Mouse (Mus musculus): ENCODE results near the gene Pfdn2. TPM values are rescaled to one million over a fixed set of nuclear protein-coding genes. Genes with fewer than 3 reads are reported as not detected.

Gene Pfdn2
- polyA plus RNA-seq, 1 experiment from 2014 or later = 134 TPM

DNA sequence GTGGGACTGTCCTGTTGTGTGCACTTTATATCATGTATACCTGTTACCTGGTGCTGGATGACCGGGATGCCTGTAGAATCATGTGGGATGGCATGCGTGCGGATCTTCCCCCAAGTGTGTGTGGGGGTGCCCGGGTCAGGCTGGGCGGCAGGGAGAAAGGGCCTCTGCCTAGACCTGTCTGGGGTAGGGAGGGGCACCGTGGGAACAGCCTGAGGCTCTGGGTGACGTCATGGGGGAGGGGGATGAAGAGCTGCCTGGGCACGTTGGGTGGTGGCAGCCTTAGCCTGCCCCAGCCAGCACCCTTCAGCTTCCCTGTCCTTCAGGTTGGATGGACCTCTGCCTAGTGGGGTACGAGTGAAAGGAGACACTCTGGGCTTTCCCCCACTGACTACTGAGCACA is 38.9 kb downstream of the Pfdn2 start:
- H3K4me1 ChIP-seq = peaks cover 2% of the 10 kb centered on the region; the same call in 1 of the 2 replicates
- H3K4me3 ChIP-seq = no peak overlapping the region
- H3K36me3 ChIP-seq = no peaks in the 10 kb centered on the region
- ATAC-seq (ENCODE audit: low FRiP score) = no peak
- H3K9me3 ChIP-seq (replicated peaks) = no peaks in the 10 kb centered on the region
- H3K27me3 ChIP-seq = peaks cover 24% of the 10 kb centered on the region
- no peak overlapping the region for H3K4me2 ChIP-seq (replicated peaks)
- H3K9ac ChIP-seq = no peak overlapping the region
- 71% methylated on average over 9 of the region's 9 CpGs for WGBS
- H3K27ac ChIP-seq = no peak overlapping the region

DNA sequence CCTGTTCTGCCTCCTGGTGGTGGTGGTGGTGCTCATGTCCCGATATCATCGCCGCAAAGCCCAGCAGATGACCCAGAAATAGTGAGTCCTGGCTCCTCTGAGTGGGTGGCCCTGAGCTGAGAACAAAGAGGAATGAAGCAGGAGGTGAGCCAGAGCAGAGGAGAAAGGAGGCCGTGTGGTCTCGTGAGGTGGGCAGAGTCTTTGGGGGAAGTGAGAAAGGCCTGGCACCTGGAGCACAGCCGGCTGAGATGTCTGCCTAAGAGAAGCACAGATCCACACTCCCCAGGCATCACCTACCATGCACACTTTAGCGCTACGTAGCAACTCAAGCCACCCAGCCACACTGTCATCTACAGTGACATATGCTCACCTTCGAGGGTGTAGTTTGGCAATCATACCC is 39.7 kb downstream of the Pfdn2 start:
- H3K27ac ChIP-seq = no peak overlapping the region
- ATAC-seq (ENCODE audit: low FRiP score) = no peak
- H3K4me1 ChIP-seq = no peaks in the 10 kb centered on the region
- no peak overlapping the region for H3K9ac ChIP-seq
- WGBS = 69% methylated on average over 9 of the region's 9 CpGs
- peaks cover 16% of the 10 kb centered on the region for H3K27me3 ChIP-seq
- H3K4me2 ChIP-seq (replicated peaks) = no peak overlapping the region
- H3K4me3 ChIP-seq = no peak overlapping the region
- H3K36me3 ChIP-seq = no peaks in the 10 kb centered on the region
- no peaks in the 10 kb centered on the region for H3K9me3 ChIP-seq (replicated peaks)

DNA sequence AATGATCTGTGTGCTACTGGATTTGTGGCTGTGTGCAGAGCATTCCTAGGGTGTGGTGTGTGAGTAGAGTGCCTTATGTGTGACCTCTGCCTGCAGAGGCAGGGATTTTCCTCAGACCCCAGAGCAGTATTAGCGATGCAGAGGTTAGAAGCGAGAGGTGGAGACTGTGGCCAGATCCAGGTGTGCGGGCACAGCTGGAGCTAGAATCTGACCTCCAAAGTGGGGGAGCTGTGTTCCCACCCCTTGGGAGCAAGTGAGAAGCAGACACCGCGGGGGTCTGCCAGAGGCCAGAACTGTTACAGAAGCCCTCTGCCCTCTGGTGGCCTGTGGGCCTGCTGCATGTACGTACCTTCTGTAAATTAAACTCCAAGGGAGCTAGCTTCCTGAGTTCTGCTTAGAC is 41.6 kb downstream of the Pfdn2 start:
- H3K27me3 ChIP-seq = peaks cover 8% of the 10 kb centered on the region; the same call in 1 of the 2 replicates
- 18% methylated on average over 6 of the region's 6 CpGs for WGBS
- no peaks in the 10 kb centered on the region for H3K9me3 ChIP-seq (replicated peaks)
- no peak overlapping the region for H3K27ac ChIP-seq
- H3K4me2 ChIP-seq (replicated peaks) = no peak overlapping the region
- H3K4me3 ChIP-seq = no peak overlapping the region
- ATAC-seq (ENCODE audit: low FRiP score) = no peak
- H3K4me1 ChIP-seq = no peaks in the 10 kb centered on the region
- no peaks in the 10 kb centered on the region for H3K36me3 ChIP-seq
- no peak overlapping the region for H3K9ac ChIP-seq

DNA sequence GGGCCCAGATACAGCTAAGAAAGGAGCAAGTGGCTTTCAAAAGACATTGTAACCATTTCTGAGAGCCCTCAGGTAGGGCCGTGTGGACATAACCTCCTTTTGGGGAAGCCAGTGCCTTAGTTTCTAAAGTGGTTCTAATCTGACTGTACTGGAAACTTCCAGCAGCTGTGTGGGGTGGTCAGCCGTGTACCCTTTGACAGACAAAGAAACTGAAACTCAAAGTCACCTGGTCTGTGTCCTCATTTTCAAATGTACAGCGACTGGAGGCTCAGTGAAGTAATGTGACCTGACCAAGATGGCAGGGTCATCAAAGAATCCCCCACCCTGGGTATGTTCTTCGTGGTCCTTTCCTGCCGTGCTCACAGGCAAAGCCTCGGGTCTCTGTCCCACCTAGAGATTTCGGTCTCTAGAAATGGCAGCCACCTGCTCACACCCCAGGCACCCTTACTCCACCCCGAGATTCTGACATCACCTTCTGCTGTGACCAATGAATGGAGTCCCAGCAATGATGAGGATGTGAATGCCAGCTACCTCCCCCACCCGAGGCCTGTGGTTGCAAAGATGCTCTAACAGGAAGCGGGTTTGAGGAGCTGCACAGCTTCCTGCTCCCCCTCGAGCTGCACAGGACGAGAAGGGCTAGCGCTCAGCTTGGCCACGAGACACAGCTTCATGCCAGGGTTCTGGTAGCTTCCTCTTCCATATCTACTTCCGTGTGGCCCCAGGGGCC is 43.1 kb downstream of the Pfdn2 start, which contains the start of gene Arhgap30:
TSS of gene Arhgap30 (plus strand) at position 579 of the 727 bp plus-strand sequence.
- no peak within 1 kb of the TSS for H3K4me3 ChIP-seq
- no peaks in the 10 kb centered on the region for H3K9me3 ChIP-seq (replicated peaks)
- H3K27me3 ChIP-seq = peaks cover under 1% of the 10 kb centered on the region; the same call in 1 of the 2 replicates
- 84% methylated on average over 15 of the region's 15 CpGs for WGBS
- H3K27ac ChIP-seq = no peak within 1 kb of the TSS
- no peak within 1 kb of the TSS for H3K4me2 ChIP-seq (replicated peaks)
- H3K9ac ChIP-seq = no peak within 1 kb of the TSS
- no peaks in the 10 kb centered on the region for H3K4me1 ChIP-seq
- ATAC-seq (ENCODE audit: low FRiP score) = no peak
- H3K36me3 ChIP-seq = no peaks in the 10 kb centered on the region

DNA sequence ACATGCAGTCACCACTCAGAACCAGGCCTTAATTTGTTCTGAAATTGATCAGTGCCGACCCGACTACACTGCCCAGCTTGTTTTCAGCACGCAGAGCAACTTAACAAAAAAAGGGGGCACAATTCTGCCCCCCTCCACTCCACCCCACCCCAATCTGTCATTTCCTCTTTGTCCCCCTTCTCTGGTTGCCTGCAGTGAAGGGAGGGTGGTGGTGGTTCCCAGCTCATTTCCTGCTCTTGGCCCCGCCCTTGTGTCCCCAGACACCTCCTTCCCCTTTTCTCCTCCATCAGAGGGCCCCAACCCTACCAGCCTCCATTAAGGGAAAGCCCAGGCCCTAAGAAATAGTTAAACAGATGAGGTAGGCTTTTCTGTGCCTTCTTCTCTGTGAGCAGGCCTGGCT is 44.6 kb downstream of the Pfdn2 start:
- no peak overlapping the region for H3K4me3 ChIP-seq
- 79% methylated on average over 4 of the region's 4 CpGs for WGBS
- H3K4me2 ChIP-seq (replicated peaks) = no peak overlapping the region
- H3K27ac ChIP-seq = no peak overlapping the region
- no peak overlapping the region for H3K9ac ChIP-seq
- H3K27me3 ChIP-seq = no peaks in the 10 kb centered on the region
- no peaks in the 10 kb centered on the region for H3K36me3 ChIP-seq
- H3K4me1 ChIP-seq = no peaks in the 10 kb centered on the region
- ATAC-seq (ENCODE audit: low FRiP score) = no peak
- no peaks in the 10 kb centered on the region for H3K9me3 ChIP-seq (replicated peaks)

DNA sequence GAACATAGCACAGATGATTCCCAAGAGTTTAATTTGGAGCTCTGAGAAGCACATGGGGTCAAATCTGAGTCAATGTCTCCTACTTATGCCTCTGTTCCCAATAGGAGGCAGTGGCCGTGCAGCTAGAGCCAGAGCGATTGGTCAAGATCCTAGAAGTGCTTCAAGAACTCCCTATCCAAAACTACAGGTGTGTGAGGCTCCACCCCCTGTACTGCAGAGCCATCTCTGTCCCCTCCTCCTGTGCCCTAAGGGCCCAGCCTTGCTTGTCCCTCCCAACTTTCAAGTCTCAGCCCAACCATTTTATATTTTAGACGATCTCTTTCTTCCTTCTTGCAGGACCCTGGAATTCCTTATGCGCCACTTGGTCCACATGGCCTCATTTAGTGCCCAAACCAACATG is 56.4 kb downstream of the Pfdn2 start:
- H3K36me3 ChIP-seq = no peaks in the 10 kb centered on the region
- 86% methylated on average over 4 of the region's 4 CpGs for WGBS
- no peak for ATAC-seq (ENCODE audit: low FRiP score)
- no peaks in the 10 kb centered on the region for H3K4me1 ChIP-seq
- no peak overlapping the region for H3K9ac ChIP-seq
- no peaks in the 10 kb centered on the region for H3K9me3 ChIP-seq (replicated peaks)
- H3K27me3 ChIP-seq = peaks cover 9% of the 10 kb centered on the region
- no peak overlapping the region for H3K27ac ChIP-seq
- no peak overlapping the region for H3K4me3 ChIP-seq
- no peak overlapping the region for H3K4me2 ChIP-seq (replicated peaks)

DNA sequence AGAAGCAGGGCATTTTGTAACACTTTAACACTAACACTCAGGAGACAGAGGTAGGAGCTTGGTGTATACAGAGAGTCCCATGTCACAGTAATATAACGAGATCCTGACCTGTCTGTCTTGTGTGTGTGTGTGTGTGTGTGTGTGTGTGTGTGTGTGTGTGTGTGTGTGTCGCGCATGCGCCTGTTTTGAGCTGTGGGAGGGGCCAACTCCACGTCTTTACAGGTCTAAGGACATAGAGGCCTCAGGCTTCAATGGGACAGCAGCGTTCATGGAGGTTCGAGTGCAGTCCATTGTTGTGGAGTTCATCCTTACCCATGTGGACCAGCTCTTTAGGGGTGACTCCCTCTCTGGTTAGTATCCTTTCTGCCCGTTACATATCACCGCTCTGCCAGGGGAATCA is 57.5 kb downstream of the Pfdn2 start:
- H3K9ac ChIP-seq = no peak overlapping the region
- ATAC-seq (ENCODE audit: low FRiP score) = no peak
- H3K27ac ChIP-seq = no peak overlapping the region
- H3K4me3 ChIP-seq = no peak overlapping the region
- no peak overlapping the region for H3K4me2 ChIP-seq (replicated peaks)
- no peaks in the 10 kb centered on the region for H3K9me3 ChIP-seq (replicated peaks)
- H3K27me3 ChIP-seq = peaks cover 16% of the 10 kb centered on the region
- 89% methylated on average over 9 of the region's 9 CpGs for WGBS
- H3K36me3 ChIP-seq = no peaks in the 10 kb centered on the region
- H3K4me1 ChIP-seq = no peaks in the 10 kb centered on the region

DNA sequence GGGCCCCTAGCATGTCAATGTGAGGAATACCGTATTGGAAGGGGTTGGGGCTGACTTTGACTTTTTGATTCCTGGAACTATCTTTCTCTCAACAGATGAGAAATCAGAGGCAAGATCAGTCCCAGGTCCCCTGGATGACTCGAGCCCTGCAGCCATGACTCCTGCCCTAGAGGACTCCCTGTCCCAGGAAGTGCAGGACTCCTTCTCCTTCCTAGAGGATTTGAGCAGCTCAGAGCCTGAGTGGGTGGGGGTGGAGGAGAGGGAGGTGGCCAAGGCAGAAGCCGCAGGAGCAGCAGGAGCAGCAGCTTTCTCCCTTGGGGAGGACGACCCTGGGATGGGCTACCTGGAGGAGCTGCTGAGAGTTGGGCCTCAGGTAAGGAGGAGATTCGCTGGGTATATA is 61.8 kb downstream of the Pfdn2 start:
- Histone ChIP-seq H3K27me3 (peaks cover 27% of the 10 kb centered on the region), H3K4me3 (no peak overlapping the region), H3K4me1 (no peaks in the 10 kb centered on the region), H3K9me3 (replicated peaks) (no peaks in the 10 kb centered on the region), H3K27ac (no peak overlapping the region), H3K36me3 (no peaks in the 10 kb centered on the region), H3K9ac (no peak overlapping the region), H3K4me2 (replicated peaks) (no peak overlapping the region)
- 77% methylated on average over 5 of the region's 5 CpGs for WGBS
- no peak for ATAC-seq (ENCODE audit: low FRiP score)

Other genes starting within 250 kb of the Pfdn2 start
- gene Cfap126, start 231.8 kb upstream of the Pfdn2 start, polyA plus RNA-seq (2016; fragmentation: Nextera tagmentation; extraction: Ambion mirVana) = 9.8 and 14.1 TPM in 2 replicates
- gene Sdhc, start 195.1 kb upstream of the Pfdn2 start, polyA plus RNA-seq (2016; fragmentation: Nextera tagmentation; extraction: Ambion mirVana) = 214 and 218 TPM in 2 replicates
- 2.4 and 4.2 TPM in 2 replicates for gene Mpz, start 195.0 kb upstream of the Pfdn2 start, polyA plus RNA-seq (2016; fragmentation: Nextera tagmentation; extraction: Ambion mirVana)
- 22.8 and 28.7 TPM in 2 replicates for gene Pcp4l1, start 149.4 kb upstream of the Pfdn2 start, polyA plus RNA-seq (2016; fragmentation: Nextera tagmentation; extraction: Ambion mirVana)
- 0.15 and 0.39 TPM in 2 replicates for gene Nr1i3, start 131.7 kb upstream of the Pfdn2 start, polyA plus RNA-seq (2016; fragmentation: Nextera tagmentation; extraction: Ambion mirVana)
- gene Tomm40l, start 123.2 kb upstream of the Pfdn2 start, polyA plus RNA-seq (2016; fragmentation: Nextera tagmentation; extraction: Ambion mirVana) = 28.1 and 31.9 TPM in 2 replicates
- 2.7 and 4.2 TPM in 2 replicates for gene Apoa2, start 120.6 kb upstream of the Pfdn2 start, polyA plus RNA-seq (2016; fragmentation: Nextera tagmentation; extraction: Ambion mirVana)
- 22.1 and 24.1 TPM in 2 replicates for gene Fcer1g, start 111.3 kb upstream of the Pfdn2 start, polyA plus RNA-seq (2016; fragmentation: Nextera tagmentation; extraction: Ambion mirVana)
- gene Adamts4, start 95.2 kb upstream of the Pfdn2 start, polyA plus RNA-seq (2016; fragmentation: Nextera tagmentation; extraction: Ambion mirVana) = 8.5 and 10.6 TPM in 2 replicates
- gene Ndufs2, start 94.3 kb upstream of the Pfdn2 start, polyA plus RNA-seq (2016; fragmentation: Nextera tagmentation; extraction: Ambion mirVana) = 209 and 227 TPM in 2 replicates
- 83.6 and 85.6 TPM in 2 replicates for gene B4galt3, start 75.3 kb upstream of the Pfdn2 start, polyA plus RNA-seq (2016; fragmentation: Nextera tagmentation; extraction: Ambion mirVana)
- gene Ppox, start 64.5 kb upstream of the Pfdn2 start, polyA plus RNA-seq (2016; fragmentation: Nextera tagmentation; extraction: Ambion mirVana) = 60.5 and 60.9 TPM in 2 replicates
- 114 and 117 TPM in 2 replicates for gene Usp21, start 57.7 kb upstream of the Pfdn2 start, polyA plus RNA-seq (2016; fragmentation: Nextera tagmentation; extraction: Ambion mirVana)
- 106 and 108 TPM in 2 replicates for gene Ufc1, start 50.6 kb upstream of the Pfdn2 start, polyA plus RNA-seq (2016; fragmentation: Nextera tagmentation; extraction: Ambion mirVana)
- gene Dedd, start 16.5 kb upstream of the Pfdn2 start, polyA plus RNA-seq (2016; fragmentation: Nextera tagmentation; extraction: Ambion mirVana) = 54.6 and 58.9 TPM in 2 replicates
- 47.4 and 48.1 TPM in 2 replicates for gene Nit1, start within 50 bp of the Pfdn2 start, polyA plus RNA-seq (2016; fragmentation: Nextera tagmentation; extraction: Ambion mirVana)
- 2.0 and 3.6 TPM in 2 replicates for gene Klhdc9, start 15.1 kb downstream of the Pfdn2 start, polyA plus RNA-seq (2016; fragmentation: Nextera tagmentation; extraction: Ambion mirVana)
- gene Nectin4, start 24.4 kb downstream of the Pfdn2 start, polyA plus RNA-seq (2016; fragmentation: Nextera tagmentation; extraction: Ambion mirVana) = 1.6 and 1.7 TPM in 2 replicates
- 0.83 and 0.98 TPM in 2 replicates for gene Arhgap30, start 43.3 kb downstream of the Pfdn2 start, polyA plus RNA-seq (2016; fragmentation: Nextera tagmentation; extraction: Ambion mirVana)
- gene Usf1, start 65.6 kb downstream of the Pfdn2 start, polyA plus RNA-seq (2016; fragmentation: Nextera tagmentation; extraction: Ambion mirVana) = 175 and 182 TPM in 2 replicates
- gene Tstd1, start 73.2 kb downstream of the Pfdn2 start, polyA plus RNA-seq (2016; fragmentation: Nextera tagmentation; extraction: Ambion mirVana) = 8.1 and 9.4 TPM in 2 replicates
- gene F11r, start 91.9 kb downstream of the Pfdn2 start, polyA plus RNA-seq (2016; fragmentation: Nextera tagmentation; extraction: Ambion mirVana) = 14.5 and 18.6 TPM in 2 replicates
- 21.0 and 26.1 TPM in 2 replicates for gene Alyref2, start 157.8 kb downstream of the Pfdn2 start, polyA plus RNA-seq (2016; fragmentation: Nextera tagmentation; extraction: Ambion mirVana)
- gene Itln1, start 189.6 kb downstream of the Pfdn2 start, polyA plus RNA-seq (2016; fragmentation: Nextera tagmentation; extraction: Ambion mirVana) = not detected in 2 replicates
- 0.08 TPM in 1 of 2 replicates, not detected in the other for gene Cd244a, start 213.5 kb downstream of the Pfdn2 start, polyA plus RNA-seq (2016; fragmentation: Nextera tagmentation; extraction: Ambion mirVana)